Mouse (Mus musculus): ENCODE data around the gene Dbr1. TPM values are rescaled to one million over a fixed set of nuclear protein-coding genes. Genes with fewer than 3 reads are reported as not detected.
"Not testable (repeated sequence)": the region's sequence is repeated elsewhere in the genome, so short reads cannot be mapped to it uniquely, and the experiment has no call there.

Gene Dbr1
- polyA plus RNA-seq, 1 experiment from 2014 or later: 31.1 TPM

GRCm38 (mm10) chr9:99568023-99568346 lies 7.6 kb upstream of the Dbr1 start:
- 2% methylated on average over 15 of the region's 15 CpGs for WGBS
- peak overlapping the region; percentile 77 for H3K4me3 ChIP-seq
- H3K36me3 ChIP-seq: no peaks in the 10 kb centered on the region
- H3K9me3 ChIP-seq: no peaks in the 10 kb centered on the region
- peaks cover 10% of the 10 kb centered on the region for H3K27me3 ChIP-seq
- H3K9ac ChIP-seq (replicated peaks): peak overlapping the region; percentile 86
- H3K4me2 ChIP-seq (replicated peaks): peak overlapping the region; percentile 86
- H3K4me1 ChIP-seq: peaks cover 9% of the 10 kb centered on the region
- peak overlapping the region; percentile 96 for H3K27ac ChIP-seq (replicated peaks)
- peak; percentile 53 for ATAC-seq (ENCODE audit: low FRiP score, low read depth)

GRCm38 (mm10) chr9:99568347-99569070 lies 7.1 kb upstream of the Dbr1 start, which contains the start of gene Armc8:
Armc8 (minus strand) TSS chr9:99568899.
- Histone ChIP-seq H3K4me1 (peaks cover 9% of the 10 kb centered on the region), H3K27ac (replicated peaks) (peak within 1 kb of the TSS; percentile 96), H3K4me2 (replicated peaks) (peak within 1 kb of the TSS; percentile 86), H3K27me3 (peaks cover 10% of the 10 kb centered on the region), H3K36me3 (no peaks in the 10 kb centered on the region), H3K9me3 (no peaks in the 10 kb centered on the region), H3K9ac (replicated peaks) (peak within 1 kb of the TSS; percentile 86), H3K4me3 (peak within 1 kb of the TSS; percentile 77)
- under 1% methylated on average over 70 of the region's 70 CpGs for WGBS
- peak; percentile 95 for ATAC-seq (ENCODE audit: low FRiP score, low read depth)

GRCm38 (mm10) chr9:99569071-99569397 lies 6.6 kb upstream of the Dbr1 start:
- Histone ChIP-seq H3K27ac (replicated peaks) (peak overlapping the region; percentile 96), H3K36me3 (no peaks in the 10 kb centered on the region), H3K4me3 (peak overlapping the region; percentile 77), H3K9me3 (no peaks in the 10 kb centered on the region), H3K4me1 (peaks cover 9% of the 10 kb centered on the region), H3K27me3 (peaks cover 10% of the 10 kb centered on the region), H3K9ac (replicated peaks) (peak overlapping the region; percentile 86), H3K4me2 (replicated peaks) (peak overlapping the region; percentile 86)
- 3% methylated on average over 9 of the region's 9 CpGs for whole genome bisulfite sequencing
- ATAC-seq (ENCODE audit: low FRiP score, low read depth): no peak; the same call in 1 of the 2 replicates

GRCm38 (mm10) chr9:99580655-99581054 lies 5.1 kb downstream of the Dbr1 start:
- ATAC-seq (ENCODE audit: low FRiP score, low read depth): no peak; the same call in 1 of the 2 replicates
- 53% methylated on average over 2 of the region's 2 CpGs for WGBS

GRCm38 (mm10) chr9:99587505-99588202 lies 12.1 kb downstream of the Dbr1 start:
- H3K27me3 ChIP-seq: no peaks in the 10 kb centered on the region

More at GRCm38 (mm10) chr9:99580655-99581054, 5.1 kb downstream of the Dbr1 start:
- Histone ChIP-seq H3K4me1 (peaks cover 11% of the 10 kb centered on the region), H3K27me3 (no peaks in the 10 kb centered on the region), H3K36me3 (peaks cover 49% of the 10 kb centered on the region), H3K27ac (replicated peaks) (no peak overlapping the region), H3K4me3 (no peak overlapping the region), H3K9me3 (no peaks in the 10 kb centered on the region), H3K4me2 (replicated peaks) (no peak overlapping the region), H3K9ac (replicated peaks) (no peak overlapping the region)

GRCm38 (mm10) chr9:99591144-99591543 lies 15.5 kb downstream of the Dbr1 start:
- no peak overlapping the region for H3K27ac ChIP-seq (replicated peaks)
- H3K4me3 ChIP-seq: no peak overlapping the region
- no peak overlapping the region for H3K9ac ChIP-seq (replicated peaks)
- ATAC-seq (ENCODE audit: low FRiP score, low read depth): no peak
- no peaks in the 10 kb centered on the region for H3K9me3 ChIP-seq
- H3K4me2 ChIP-seq (replicated peaks): no peak overlapping the region
- H3K4me1 ChIP-seq: no peaks in the 10 kb centered on the region
- H3K27me3 ChIP-seq: no peaks in the 10 kb centered on the region
- WGBS: 84% methylated on average over 8 of the region's 8 CpGs
- no peaks in the 10 kb centered on the region for H3K36me3 ChIP-seq

More at GRCm38 (mm10) chr9:99587505-99588202, 12.1 kb downstream of the Dbr1 start:
- H3K9ac ChIP-seq (replicated peaks): no peak overlapping the region
- H3K36me3 ChIP-seq: peaks cover 19% of the 10 kb centered on the region
- H3K4me2 ChIP-seq (replicated peaks): no peak overlapping the region
- H3K27ac ChIP-seq (replicated peaks): no peak overlapping the region
- ATAC-seq (ENCODE audit: low FRiP score, low read depth): no peak
- H3K4me3 ChIP-seq: no peak overlapping the region
- no peaks in the 10 kb centered on the region for H3K9me3 ChIP-seq
- H3K4me1 ChIP-seq: no peaks in the 10 kb centered on the region
- WGBS: 30% methylated on average over 8 of the region's 8 CpGs

- not testable (repeated sequence) for ATAC-seq (ENCODE audit: low FRiP score, low read depth); H3K9ac ChIP-seq (replicated peaks)
- WGBS: 93% methylated on average over 6 of the region's 6 CpGs
Measured at GRCm38 (mm10) chr9:99599127-99599526, 23.5 kb downstream of the Dbr1 start.

GRCm38 (mm10) chr9:99603566-99603965 lies 28.0 kb downstream of the Dbr1 start:
- Histone ChIP-seq H3K27me3 (no peaks in the 10 kb centered on the region), H3K27ac (replicated peaks) (no peak overlapping the region), H3K36me3 (no peaks in the 10 kb centered on the region), H3K4me1 (no peaks in the 10 kb centered on the region), H3K9me3 (no peaks in the 10 kb centered on the region), H3K4me3 (no peak overlapping the region), H3K4me2 (replicated peaks) (no peak overlapping the region), H3K9ac (replicated peaks) (no peak overlapping the region)
- no peak for ATAC-seq (ENCODE audit: low FRiP score, low read depth)
- 84% methylated on average over 2 of the region's 2 CpGs for WGBS

More at GRCm38 (mm10) chr9:99599127-99599526, 23.5 kb downstream of the Dbr1 start:
- H3K36me3 ChIP-seq; H3K9me3 ChIP-seq; H3K27me3 ChIP-seq; H3K4me2 ChIP-seq (replicated peaks); H3K27ac ChIP-seq (replicated peaks); H3K4me3 ChIP-seq; H3K4me1 ChIP-seq: not testable (repeated sequence)

- H3K4me2 ChIP-seq (replicated peaks): no peak within 1 kb of the TSS
- H3K4me1 ChIP-seq: no peaks in the 10 kb centered on the region
- 53% methylated on average over 2 of the region's 2 CpGs for WGBS
- H3K36me3 ChIP-seq: no peaks in the 10 kb centered on the region
- no peak within 1 kb of the TSS for H3K4me3 ChIP-seq
- no peaks in the 10 kb centered on the region for H3K27me3 ChIP-seq
- no peak within 1 kb of the TSS for H3K9ac ChIP-seq (replicated peaks)
- H3K9me3 ChIP-seq: no peaks in the 10 kb centered on the region
- H3K27ac ChIP-seq (replicated peaks): no peak within 1 kb of the TSS
- ATAC-seq (ENCODE audit: low FRiP score, low read depth): no peak
Measured at GRCm38 (mm10) chr9:99612202-99612601, 36.6 kb downstream of the Dbr1 start, which contains the start of gene A4gnt. A4gnt (plus strand) TSS chr9:99612502.

GRCm38 (mm10) chr9:99619688-99620087 lies 44.1 kb downstream of the Dbr1 start:
- Histone ChIP-seq H3K4me2 (replicated peaks) (no peak overlapping the region), H3K36me3 (no peaks in the 10 kb centered on the region), H3K9ac (replicated peaks) (no peak overlapping the region), H3K9me3 (no peaks in the 10 kb centered on the region), H3K27me3 (no peaks in the 10 kb centered on the region), H3K27ac (replicated peaks) (no peak overlapping the region), H3K4me3 (no peak overlapping the region), H3K4me1 (no peaks in the 10 kb centered on the region)
- ATAC-seq (ENCODE audit: low FRiP score, low read depth): no peak
- WGBS: 94% methylated on average over 8 of the region's 8 CpGs

- Histone ChIP-seq H3K4me1 (no peaks in the 10 kb centered on the region), H3K4me3 (no peak overlapping the region), H3K27ac (replicated peaks) (no peak overlapping the region), H3K9ac (replicated peaks) (no peak overlapping the region), H3K4me2 (replicated peaks) (no peak overlapping the region), H3K9me3 (no peaks in the 10 kb centered on the region), H3K27me3 (no peaks in the 10 kb centered on the region), H3K36me3 (no peaks in the 10 kb centered on the region)
- ATAC-seq (ENCODE audit: low FRiP score, low read depth): no peak
- 95% methylated on average over 11 of the region's 11 CpGs for WGBS
Measured at GRCm38 (mm10) chr9:99620196-99620595, 44.6 kb downstream of the Dbr1 start.

- Histone ChIP-seq H3K36me3 (no peaks in the 10 kb centered on the region), H3K4me1 (no peaks in the 10 kb centered on the region), H3K9me3 (no peaks in the 10 kb centered on the region), H3K9ac (replicated peaks) (no peak overlapping the region), H3K27me3 (no peaks in the 10 kb centered on the region), H3K27ac (replicated peaks) (no peak overlapping the region), H3K4me3 (no peak overlapping the region), H3K4me2 (replicated peaks) (no peak overlapping the region)
- WGBS: 81% methylated on average over 1 of the region's 1 CpGs
- ATAC-seq (ENCODE audit: low FRiP score, low read depth): no peak
Measured at GRCm38 (mm10) chr9:99622034-99622433, 46.4 kb downstream of the Dbr1 start.
